Mouse (Mus musculus) ovary, adult 10 weeks (tissue): ENCODE results near the gene Gadd45b. TPM values are rescaled to one million over a fixed set of nuclear protein-coding genes. Genes with fewer than 3 reads are reported as not detected.

Experiments used
- polyA plus RNA-seq: library from polyadenylated mRNA; stranded (reverse); fragments of 350-450 nt; fragmentation: Illumina TruSeq; extraction: RNeasy Lipid Tissue Mini Kit (QIAGEN cat#74804); gene quantifications from one replicate; pipeline ENCODE4 v1.2.3, GENCODE M21; 2014

Gene Gadd45b
- polyA plus RNA-seq, result 8.4 TPM

GRCm38 (mm10) chr10:80929299-80930226 lies at the start of gene Gadd45b:
Gene Gadd45b, plus strand, starts transcription at chr10:80930073.

GRCm38 (mm10) chr10:80900318-80901247 lies 29.3 kb upstream of the Gadd45b start, which contains the start of gene Timm13:
Gene Timm13, minus strand, starts transcription at chr10:80900969.

GRCm38 (mm10) chr10:80917779-80918434 lies 12.0 kb upstream of the Gadd45b start, which contains the start of gene Lmnb2:
Gene Lmnb2, minus strand, starts transcription at chr10:80918245.

Other genes with a start within 250 kb of the Gadd45b start
- gene Mob3a, start 228.1 kb upstream of the Gadd45b start, polyA plus RNA-seq, result 3.1 TPM
- gene Izumo4, start 227.9 kb upstream of the Gadd45b start, polyA plus RNA-seq, result 0.46 TPM
- gene Ap3d1, start 187.8 kb upstream of the Gadd45b start, polyA plus RNA-seq, result 8.9 TPM
- 3.4 TPM for gene Dot1l, start 174.9 kb upstream of the Gadd45b start, polyA plus RNA-seq
- gene Sf3a2, start 131.9 kb upstream of the Gadd45b start, polyA plus RNA-seq, result 6.4 TPM
- 2.9 TPM for gene Plekhj1, start 131.4 kb upstream of the Gadd45b start, polyA plus RNA-seq
- gene Amh, start 124.8 kb upstream of the Gadd45b start, polyA plus RNA-seq, result not detected
- gene Jsrp1, start 116.6 kb upstream of the Gadd45b start, polyA plus RNA-seq, result not detected
- gene Oaz1, start 103.4 kb upstream of the Gadd45b start, polyA plus RNA-seq, result 134 TPM
- not detected for gene Lingo3, start 86.0 kb upstream of the Gadd45b start, polyA plus RNA-seq
- gene Lsm7, start 74.9 kb upstream of the Gadd45b start, polyA plus RNA-seq, result 3.4 TPM
- not detected for gene Sppl2b, start 74.8 kb upstream of the Gadd45b start, polyA plus RNA-seq
- not detected for gene Tmprss9, start 58.2 kb upstream of the Gadd45b start, polyA plus RNA-seq
- gene Timm13, start 29.1 kb upstream of the Gadd45b start, polyA plus RNA-seq, result not detected
- 0.51 TPM for gene Lmnb2, start 11.8 kb upstream of the Gadd45b start, polyA plus RNA-seq
- 6.8 TPM for gene Gng7, start 84.9 kb downstream of the Gadd45b start, polyA plus RNA-seq
- not detected for gene Diras1, start 95.6 kb downstream of the Gadd45b start, polyA plus RNA-seq
- 0.29 TPM for gene Slc39a3, start 107.4 kb downstream of the Gadd45b start, polyA plus RNA-seq
- 0.66 TPM for gene Sgta, start 130.1 kb downstream of the Gadd45b start, polyA plus RNA-seq
- gene Thop1, start 140.0 kb downstream of the Gadd45b start, polyA plus RNA-seq, result not detected
- gene Creb3l3, start 168.8 kb downstream of the Gadd45b start, polyA plus RNA-seq, result 0.77 TPM
- 1.1 TPM for gene Map2k2, start 175.8 kb downstream of the Gadd45b start, polyA plus RNA-seq
- gene Zbtb7a, start 205.1 kb downstream of the Gadd45b start, polyA plus RNA-seq, result 17.8 TPM
- 0.46 TPM for gene Pias4, start 237.8 kb downstream of the Gadd45b start, polyA plus RNA-seq
- 6.8 TPM for gene Eef2, start 246.6 kb downstream of the Gadd45b start, polyA plus RNA-seq